Mouse (Mus musculus): ENCODE measurements at regions not wholly inside any gene's neighbourhood (a gene's known extent, or its start where the extent isn't known, plus 50 kb on each side); places are given as distances from the start of the nearest gene placed in this dataset.

DNA sequence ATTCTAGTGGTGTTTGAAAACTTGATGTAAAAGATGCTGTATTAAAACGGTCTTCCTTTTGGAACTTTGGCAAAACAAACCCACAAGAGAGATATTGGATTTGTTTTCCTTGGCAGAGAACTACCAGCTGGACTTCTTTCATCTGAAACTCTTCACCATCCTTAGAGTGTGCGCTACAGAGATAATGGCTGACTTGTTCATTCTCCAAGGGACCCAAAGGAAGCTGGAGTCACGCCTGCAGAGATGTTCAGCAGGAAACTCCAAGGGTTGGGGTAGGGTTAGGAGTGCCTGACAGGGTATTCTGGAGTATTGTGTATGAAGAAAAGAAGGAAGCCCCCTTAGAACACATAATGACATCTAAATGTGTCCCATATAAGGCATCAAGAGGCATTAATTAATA, 1094.1 kb downstream of the A830018L16Rik start:
- 64% methylated on average over 3 of the region's 3 CpGs for WGBS
- no peak for DNase-seq
- TF ChIP-seq CTCF (IDR thresholded peaks at IDR 0.05; ENCODE audit: borderline replicate concordance, insufficient read depth, low read depth, low read length) (no peak), POLR2A (IDR thresholded peaks at IDR 0.05; ENCODE audit: borderline replicate concordance, insufficient read depth, low read length) (no peak)
- Histone ChIP-seq H3K27ac (ENCODE audit: insufficient read depth, low read length) (no peak overlapping the region), H3K4me3 (replicated peaks; ENCODE audit: insufficient read depth, low read depth, low read length) (no peak overlapping the region), H3K27me3 (ENCODE audit: control insufficient read depth, insufficient read depth, low read length) (no peaks in the 10 kb centered on the region), H3K4me1 (ENCODE audit: control insufficient read depth, insufficient read depth, low read length) (no peaks in the 10 kb centered on the region)

DNA sequence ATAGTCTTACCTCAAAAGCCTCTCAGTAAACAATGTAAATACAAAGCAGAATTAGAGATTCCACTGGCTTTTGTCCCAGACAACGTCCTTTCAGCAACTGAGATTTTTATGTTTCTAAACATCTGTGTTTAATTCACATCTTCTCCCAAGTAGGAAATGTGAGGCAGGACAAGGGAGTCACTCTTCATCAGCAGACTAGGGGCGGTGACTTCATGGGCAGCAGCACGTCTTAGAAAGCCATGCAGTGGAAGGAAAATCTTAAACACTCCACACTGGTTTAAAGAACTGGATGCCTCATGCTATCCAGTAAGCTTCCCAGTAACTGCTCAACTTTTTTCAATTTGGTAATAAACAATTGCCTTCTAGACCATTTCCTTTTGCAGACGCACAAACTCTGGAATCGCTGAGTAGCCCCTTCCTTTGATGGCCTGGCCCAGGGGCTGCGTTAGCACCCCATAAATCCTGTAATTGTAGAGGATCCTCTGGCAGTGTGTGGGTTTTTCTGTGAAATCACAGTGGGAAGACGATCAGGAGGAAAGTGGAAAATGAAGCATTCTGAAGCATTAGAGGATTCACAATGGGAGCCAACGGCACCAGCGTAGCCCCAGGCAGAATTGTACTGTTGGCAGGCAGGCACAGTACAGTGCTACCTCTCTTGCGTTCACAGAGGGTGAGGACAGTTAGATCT, 1096.4 kb downstream of the A830018L16Rik start:
- no peak overlapping the region for H3K27ac ChIP-seq (ENCODE audit: insufficient read depth, low read length)
- no peak overlapping the region for H3K4me3 ChIP-seq (replicated peaks; ENCODE audit: insufficient read depth, low read depth, low read length)
- H3K27me3 ChIP-seq (ENCODE audit: control insufficient read depth, insufficient read depth, low read length) = no peaks in the 10 kb centered on the region
- DNase-seq = no peak
- no peaks in the 10 kb centered on the region for H3K4me1 ChIP-seq (ENCODE audit: control insufficient read depth, insufficient read depth, low read length)
- WGBS = 68% methylated on average over 10 of the region's 10 CpGs
- TF ChIP-seq CTCF (IDR thresholded peaks at IDR 0.05; ENCODE audit: borderline replicate concordance, insufficient read depth, low read depth, low read length) (no peak), POLR2A (IDR thresholded peaks at IDR 0.05; ENCODE audit: borderline replicate concordance, insufficient read depth, low read length) (no peak)

DNA sequence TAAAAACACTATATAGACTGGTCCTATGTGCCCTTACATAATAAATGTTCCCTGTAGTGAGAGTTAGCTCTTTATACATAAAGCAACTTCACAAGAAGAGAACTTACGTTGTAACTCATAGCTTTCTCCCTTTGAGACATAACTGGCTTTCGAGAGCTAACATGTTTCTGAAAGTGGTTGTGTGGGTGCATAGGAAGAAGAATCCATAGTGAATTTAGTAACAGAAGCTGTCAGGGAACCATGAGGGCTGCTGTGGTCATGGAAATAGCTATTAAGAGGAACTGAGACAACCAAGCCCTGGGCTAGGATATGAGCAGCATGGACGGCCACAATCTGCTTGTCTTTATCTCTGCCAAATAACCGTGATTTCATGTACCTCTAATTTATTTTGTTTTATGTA, 1105.7 kb downstream of the A830018L16Rik start:
- TF ChIP-seq POLR2A (IDR thresholded peaks at IDR 0.05; ENCODE audit: borderline replicate concordance, insufficient read depth, low read length) = no peak
- Histone ChIP-seq H3K4me3 (replicated peaks; ENCODE audit: insufficient read depth, low read depth, low read length) (no peak overlapping the region), H3K27me3 (ENCODE audit: control insufficient read depth, insufficient read depth, low read length) (no peaks in the 10 kb centered on the region), H3K27ac (ENCODE audit: insufficient read depth, low read length) (no peak overlapping the region), H3K4me1 (ENCODE audit: control insufficient read depth, insufficient read depth, low read length) (no peaks in the 10 kb centered on the region)
- WGBS = 86% methylated on average over 4 of the region's 4 CpGs
- no peak for DNase-seq

DNA sequence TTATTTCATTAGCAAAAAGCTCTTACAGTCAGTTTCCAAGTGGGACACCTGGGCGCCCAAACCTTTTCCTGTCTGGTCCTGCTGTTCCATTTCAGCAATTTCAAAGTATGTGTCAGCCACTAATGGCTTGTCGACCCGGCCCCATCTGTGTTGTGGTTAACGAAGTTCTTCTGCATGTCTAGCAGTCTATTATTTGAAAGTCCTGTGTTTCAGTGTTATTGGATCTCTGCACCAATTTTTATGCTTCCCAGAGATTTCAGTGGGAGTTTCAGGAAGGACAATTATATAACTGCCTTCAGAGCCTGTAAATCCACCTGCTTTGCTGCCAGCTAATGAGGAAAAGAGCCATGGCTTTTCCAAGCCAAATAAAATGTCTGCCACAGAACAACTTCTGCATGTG, 1142.0 kb downstream of the A830018L16Rik start:
- H3K27me3 ChIP-seq (ENCODE audit: control insufficient read depth, insufficient read depth, low read length) = no peaks in the 10 kb centered on the region
- no peak for DNase-seq
- H3K4me1 ChIP-seq (ENCODE audit: control insufficient read depth, insufficient read depth, low read length) = no peaks in the 10 kb centered on the region
- H3K27ac ChIP-seq (ENCODE audit: insufficient read depth, low read length) = no peak overlapping the region
- no peak overlapping the region for H3K4me3 ChIP-seq (replicated peaks; ENCODE audit: insufficient read depth, low read depth, low read length)
- TF ChIP-seq POLR2A (IDR thresholded peaks at IDR 0.05; ENCODE audit: borderline replicate concordance, insufficient read depth, low read length) = no peak
- WGBS = 78% methylated on average over 4 of the region's 4 CpGs

DNA sequence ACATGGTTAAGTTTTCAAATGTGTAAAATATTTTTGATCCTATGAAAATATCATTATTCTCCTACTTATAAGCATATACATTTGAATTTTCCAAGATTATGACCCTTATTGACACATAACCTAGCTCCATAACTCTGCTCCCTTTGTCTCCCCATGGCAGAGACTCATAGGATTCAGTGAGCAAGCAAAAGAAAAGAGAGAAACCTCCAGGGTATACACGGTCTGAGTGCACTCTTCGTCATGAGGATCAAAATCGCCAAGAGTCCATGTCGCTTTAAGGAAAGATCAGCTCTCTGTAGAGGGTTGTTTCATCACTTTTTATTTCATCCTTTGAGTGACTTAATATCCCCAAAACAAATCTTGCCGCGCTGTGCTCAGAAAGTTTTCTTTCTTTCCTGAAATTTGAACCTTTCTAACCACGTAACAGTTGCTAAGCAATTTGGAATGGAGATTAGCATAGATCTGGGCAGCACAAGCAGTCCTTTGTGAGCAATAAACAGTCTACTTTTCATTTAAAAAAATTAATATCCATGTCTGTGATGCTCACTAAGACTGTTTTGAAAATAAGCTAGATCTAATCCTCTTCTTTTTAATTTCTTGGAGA, 1158.0 kb downstream of the A830018L16Rik start:
- DNase-seq = peak in 1 of 2 experiments; percentile 21
- no peak overlapping the region for H3K4me3 ChIP-seq (replicated peaks; ENCODE audit: insufficient read depth, low read depth, low read length)
- H3K27me3 ChIP-seq (ENCODE audit: control insufficient read depth, insufficient read depth, low read length) = no peaks in the 10 kb centered on the region; the same call in 1 of the 2 replicates
- H3K4me1 ChIP-seq (ENCODE audit: control insufficient read depth, insufficient read depth, low read length) = no peaks in the 10 kb centered on the region
- 31% methylated on average over 7 of the region's 7 CpGs for WGBS
- TF ChIP-seq CTCF (IDR thresholded peaks at IDR 0.05; ENCODE audit: borderline replicate concordance, insufficient read depth, low read depth, low read length) = no peak
- no peak for TF ChIP-seq POLR2A (IDR thresholded peaks at IDR 0.05; ENCODE audit: borderline replicate concordance, insufficient read depth, low read length)
- H3K27ac ChIP-seq (ENCODE audit: insufficient read depth, low read length) = no peak overlapping the region; the same call in 1 of the 2 replicates

DNA sequence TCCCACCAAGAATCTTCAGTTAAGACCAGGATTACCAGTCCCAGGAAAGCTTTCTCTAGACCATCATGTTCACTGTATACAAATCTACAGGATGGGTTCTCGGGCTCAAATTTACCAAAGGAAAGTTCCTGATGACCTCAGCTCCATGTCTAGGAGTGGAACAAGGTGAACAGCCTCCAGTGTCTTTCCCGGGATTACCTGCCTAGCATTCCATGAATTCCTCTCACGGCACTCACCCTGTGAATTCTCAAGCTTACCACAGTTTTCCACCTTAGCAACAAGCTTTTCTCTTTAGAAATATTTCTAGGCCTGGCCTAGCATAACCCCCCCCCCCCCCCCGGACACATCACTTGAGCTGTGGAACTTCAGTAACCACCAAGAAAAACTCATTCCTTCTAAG, 1158.9 kb downstream of the A830018L16Rik start:
- no peak for TF ChIP-seq CTCF (IDR thresholded peaks at IDR 0.05; ENCODE audit: borderline replicate concordance, insufficient read depth, low read depth, low read length)
- no peak for TF ChIP-seq POLR2A (IDR thresholded peaks at IDR 0.05; ENCODE audit: borderline replicate concordance, insufficient read depth, low read length)
- no peaks in the 10 kb centered on the region; the same call in 1 of the 2 replicates for H3K27me3 ChIP-seq (ENCODE audit: control insufficient read depth, insufficient read depth, low read length)
- no peak for DNase-seq
- H3K27ac ChIP-seq (ENCODE audit: insufficient read depth, low read length) = no peak overlapping the region
- no peaks in the 10 kb centered on the region for H3K4me1 ChIP-seq (ENCODE audit: control insufficient read depth, insufficient read depth, low read length)
- no peak overlapping the region for H3K4me3 ChIP-seq (replicated peaks; ENCODE audit: insufficient read depth, low read depth, low read length)
- 82% methylated on average over 4 of the region's 4 CpGs for WGBS

DNA sequence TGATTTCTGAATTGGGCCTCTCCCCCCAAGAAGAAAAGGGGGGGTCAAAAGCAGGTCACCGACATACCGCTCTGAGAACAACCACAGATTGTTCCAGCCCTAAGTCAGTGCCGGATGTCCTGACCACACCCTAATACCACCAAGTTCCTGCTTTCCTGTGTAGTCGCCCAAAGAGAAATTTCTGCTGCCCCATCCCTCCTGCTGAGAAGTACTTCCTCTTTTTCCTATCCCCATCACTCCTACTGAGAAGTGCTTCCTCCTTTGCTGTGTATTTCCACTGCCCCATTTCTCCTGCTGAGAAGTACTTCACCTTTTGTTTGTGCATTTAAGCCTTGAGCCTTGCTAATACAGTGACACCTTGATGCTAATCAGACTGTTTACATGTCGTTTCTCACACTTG, 1160.4 kb downstream of the A830018L16Rik start:
- H3K4me3 ChIP-seq (replicated peaks; ENCODE audit: insufficient read depth, low read depth, low read length) = no peak overlapping the region
- H3K4me1 ChIP-seq (ENCODE audit: control insufficient read depth, insufficient read depth, low read length) = no peaks in the 10 kb centered on the region
- no peaks in the 10 kb centered on the region; the same call in 1 of the 2 replicates for H3K27me3 ChIP-seq (ENCODE audit: control insufficient read depth, insufficient read depth, low read length)
- no peak overlapping the region for H3K27ac ChIP-seq (ENCODE audit: insufficient read depth, low read length)
- no peak for TF ChIP-seq POLR2A (IDR thresholded peaks at IDR 0.05; ENCODE audit: borderline replicate concordance, insufficient read depth, low read length)
- DNase-seq = no peak
- WGBS = 79% methylated on average over 5 of the region's 5 CpGs

DNA sequence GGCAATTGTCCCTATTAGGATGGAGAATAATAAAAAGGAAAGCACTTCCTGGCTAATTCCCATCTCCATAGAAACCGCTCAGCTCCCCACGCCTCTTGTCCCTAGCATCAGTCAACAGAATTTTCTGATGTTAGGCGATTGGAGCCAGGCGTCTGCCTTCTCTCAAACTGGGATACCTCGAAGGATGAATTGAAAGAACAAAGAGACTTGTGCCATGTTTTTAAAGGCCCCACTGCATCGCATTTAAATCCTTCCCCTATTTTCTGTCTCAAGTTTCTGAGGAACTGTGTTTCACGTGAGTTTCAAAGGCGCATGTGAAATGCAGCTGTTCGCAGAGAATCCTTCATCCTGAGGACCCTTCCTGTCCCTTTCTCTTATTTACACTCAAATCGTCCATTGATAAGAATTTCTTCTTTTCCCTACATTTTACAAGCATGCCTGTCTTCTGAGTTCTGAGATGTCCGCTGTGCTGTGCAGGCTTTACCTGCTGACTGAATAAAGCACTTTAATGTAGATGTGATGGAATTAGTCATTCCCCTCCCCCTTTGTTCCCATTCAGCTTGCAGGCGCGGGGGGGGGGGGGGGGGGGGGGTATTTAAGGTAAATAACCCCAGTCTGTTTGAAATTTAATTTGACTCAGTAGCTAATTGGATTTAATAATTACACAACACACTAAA, 1163.3 kb downstream of the A830018L16Rik start:
- TF ChIP-seq CTCF (IDR thresholded peaks at IDR 0.05; ENCODE audit: borderline replicate concordance, insufficient read depth, low read depth, low read length) (no peak), POLR2A (IDR thresholded peaks at IDR 0.05; ENCODE audit: borderline replicate concordance, insufficient read depth, low read length) (no peak)
- WGBS = 16% methylated on average over 13 of the region's 13 CpGs
- Histone ChIP-seq H3K4me3 (replicated peaks; ENCODE audit: insufficient read depth, low read depth, low read length) (no peak overlapping the region), H3K27ac (ENCODE audit: insufficient read depth, low read length) (no peak overlapping the region), H3K4me1 (ENCODE audit: control insufficient read depth, insufficient read depth, low read length) (no peaks in the 10 kb centered on the region), H3K27me3 (ENCODE audit: control insufficient read depth, insufficient read depth, low read length) (no peaks in the 10 kb centered on the region)
- no peak for DNase-seq
